Mouse (Mus musculus) cerebellum, adult 2 months (tissue): ENCODE measurements around the gene Myoz1. TPM values are rescaled to one million over a fixed set of nuclear protein-coding genes. Genes with fewer than 3 reads are reported as not detected.

ENCODE experiments used
- DNase-seq, 2 experiments: peaks; one replicate each; pipeline ENCODE4 v3.0.0; 2021
- H3K27ac ChIP-seq: fragments of 200-500 bp; 2 replicates; pipeline ENCODE4 v1.5.1; 2012; ENCODE audit warnings: low read length, control low read depth, inconsistent platforms; ENCODE audit not compliant: insufficient read depth
- H3K27me3 ChIP-seq: fragments of 200-500 bp; 2 replicates; pipeline ENCODE4 v1.6.1; 2012; ENCODE audit warnings: inconsistent platforms, mild to moderate bottlenecking, low read length, moderate library complexity; ENCODE audit not compliant: control insufficient read depth, insufficient read depth
- H3K4me1 ChIP-seq: fragments of 200-500 bp; 2 replicates; pipeline ENCODE4 v1.6.1; 2011; ENCODE audit warnings: low read length; ENCODE audit not compliant: control insufficient read depth, insufficient read depth
- H3K4me3 ChIP-seq: fragments of 200-500 bp; replicated peaks from 2 replicates; pipeline ENCODE3; 2011; ENCODE audit warnings: mild to moderate bottlenecking, low read depth, low read length, control low read depth; ENCODE audit not compliant: insufficient read depth
- CTCF ChIP-seq: fragments of 200-500 bp; IDR thresholded peaks from 2 replicates; pipeline ENCODE4 v1.5.1; 2011; ENCODE audit warnings: low read depth, mild to moderate bottlenecking, control low read depth, low read length, moderate library complexity, borderline replicate concordance; ENCODE audit not compliant: insufficient read depth
- POLR2A ChIP-seq: fragments of 200-500 bp; IDR thresholded peaks from 2 replicates; pipeline ENCODE4 v1.6.1; 2011; ENCODE audit warnings: low read length, control low read depth, borderline replicate concordance; ENCODE audit not compliant: insufficient read depth
- WGBS: fragments of 180-500 bp; shearing (Covaris S2); methylation state at CpG from one replicate; pipeline ENCODE4 v1.1.7; 2018; 5-methylcytosine and 5-hydroxymethylcytosine counted together
- polyA plus RNA-seq: library from polyadenylated mRNA; depleted of rRNA; stranded (reverse); fragments of >200 nt; gene quantifications from 2 replicates; pipeline ENCODE4 v1.2.3, GENCODE M21; 2012

The Myoz1 gene
- polyA plus RNA-seq, 1 experiment = not detected

DNA sequence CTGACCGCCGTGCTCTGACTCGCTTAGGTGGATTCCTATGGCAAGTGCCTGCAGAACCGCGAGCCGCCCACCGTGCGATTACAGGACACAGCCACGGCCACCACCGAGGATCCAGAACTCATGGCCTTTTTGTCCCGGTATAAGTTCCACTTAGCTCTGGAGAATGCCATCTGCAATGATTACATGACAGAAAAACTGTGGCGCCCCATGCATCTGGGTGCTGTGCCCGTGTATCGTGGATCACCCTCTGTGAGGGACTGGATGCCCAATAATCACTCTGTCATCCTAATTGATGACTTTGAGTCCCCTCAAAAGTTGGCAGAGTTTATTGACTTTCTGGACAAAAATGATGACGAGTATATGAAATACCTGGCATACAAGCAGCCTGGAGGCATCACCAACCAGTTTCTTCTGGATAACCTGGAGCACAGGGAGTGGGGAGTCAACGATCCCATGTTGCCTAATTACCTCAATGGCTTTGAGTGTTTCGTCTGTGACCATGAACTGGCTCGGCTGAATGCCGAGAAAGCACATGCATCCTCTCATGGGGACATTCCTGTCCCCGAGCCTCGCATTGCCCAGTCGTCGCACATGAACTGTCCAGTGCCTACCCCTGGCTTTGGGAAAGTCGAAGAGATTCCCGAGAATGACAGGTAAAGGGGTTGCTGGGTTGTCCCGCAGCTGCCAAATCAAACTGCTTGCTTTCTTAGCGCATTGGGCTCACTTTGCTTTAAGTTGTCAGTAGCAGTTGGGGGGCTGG is 39.6 kb upstream of the Myoz1 start:
- no peak for TF ChIP-seq POLR2A
- TF ChIP-seq CTCF = no peak
- 3% methylated on average over 27 of the region's 27 CpGs for WGBS
- H3K27me3 ChIP-seq = no peaks in the 10 kb centered on the region
- DNase-seq = peak in 1 of 2 experiments; percentile 35
- peak overlapping the region; percentile 90 for H3K4me3 ChIP-seq
- H3K27ac ChIP-seq = peak overlapping the region; percentile 25; the same call in 1 of the 2 replicates
- H3K4me1 ChIP-seq = peaks cover 9% of the 10 kb centered on the region; the same call in 1 of the 2 replicates

DNA sequence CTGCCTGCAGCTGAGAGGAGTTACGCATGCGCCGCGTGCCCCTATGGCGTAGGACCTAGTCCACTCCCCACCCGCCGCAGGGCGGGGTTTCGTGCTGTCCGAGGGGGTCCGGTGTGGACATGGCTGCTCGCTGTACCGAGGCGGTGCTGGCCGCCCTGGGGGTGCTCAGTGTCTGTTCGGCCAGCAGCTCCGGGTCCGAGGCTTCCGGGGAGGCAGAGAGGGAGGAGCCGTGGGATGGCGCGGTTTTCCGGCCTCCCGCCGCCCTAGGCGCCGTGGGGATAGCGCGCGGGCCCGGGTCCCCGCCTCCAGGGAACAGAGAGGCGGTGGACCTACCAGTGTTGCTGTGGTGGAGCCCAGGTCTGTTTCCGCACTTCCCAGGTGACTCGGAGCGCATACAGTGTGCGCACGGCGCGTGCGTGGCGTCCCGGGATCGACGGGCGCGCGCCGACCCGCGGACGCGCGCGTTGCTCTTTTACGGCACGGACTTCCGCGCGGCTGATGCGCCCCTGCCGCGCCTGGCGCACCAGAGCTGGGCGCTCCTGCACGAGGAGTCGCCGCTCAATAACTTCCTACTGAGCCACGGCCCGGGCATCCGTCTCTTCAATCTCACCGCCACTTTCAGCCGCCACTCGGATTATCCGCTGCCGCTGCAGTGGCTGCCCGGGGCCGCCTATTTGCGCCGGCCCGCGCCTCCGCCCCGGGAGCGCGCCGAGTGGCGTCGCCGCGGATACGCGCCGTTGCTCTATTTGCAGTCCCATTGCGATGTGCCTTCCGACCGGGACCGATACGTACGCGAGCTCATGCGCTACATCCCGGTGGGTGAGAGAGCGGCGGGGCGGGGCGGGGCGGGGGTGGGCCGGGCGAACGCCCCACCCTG is 38.8 kb upstream of the Myoz1 start, which contains the start of gene Fut11:
Fut11 (plus strand) TSS at position 85 of the 877 bp plus-strand sequence.
- WGBS = under 1% methylated on average over 111 of the region's 111 CpGs
- DNase-seq = peak; percentile 91 to 92
- Histone ChIP-seq H3K4me1 (peaks cover 9% of the 10 kb centered on the region; the same call in 1 of the 2 replicates), H3K27me3 (no peaks in the 10 kb centered on the region), H3K27ac (peak within 1 kb of the TSS; percentile 97), H3K4me3 (peak within 1 kb of the TSS; percentile 90)
- TF ChIP-seq POLR2A = peak; percentile 82
- TF ChIP-seq CTCF = no peak

DNA sequence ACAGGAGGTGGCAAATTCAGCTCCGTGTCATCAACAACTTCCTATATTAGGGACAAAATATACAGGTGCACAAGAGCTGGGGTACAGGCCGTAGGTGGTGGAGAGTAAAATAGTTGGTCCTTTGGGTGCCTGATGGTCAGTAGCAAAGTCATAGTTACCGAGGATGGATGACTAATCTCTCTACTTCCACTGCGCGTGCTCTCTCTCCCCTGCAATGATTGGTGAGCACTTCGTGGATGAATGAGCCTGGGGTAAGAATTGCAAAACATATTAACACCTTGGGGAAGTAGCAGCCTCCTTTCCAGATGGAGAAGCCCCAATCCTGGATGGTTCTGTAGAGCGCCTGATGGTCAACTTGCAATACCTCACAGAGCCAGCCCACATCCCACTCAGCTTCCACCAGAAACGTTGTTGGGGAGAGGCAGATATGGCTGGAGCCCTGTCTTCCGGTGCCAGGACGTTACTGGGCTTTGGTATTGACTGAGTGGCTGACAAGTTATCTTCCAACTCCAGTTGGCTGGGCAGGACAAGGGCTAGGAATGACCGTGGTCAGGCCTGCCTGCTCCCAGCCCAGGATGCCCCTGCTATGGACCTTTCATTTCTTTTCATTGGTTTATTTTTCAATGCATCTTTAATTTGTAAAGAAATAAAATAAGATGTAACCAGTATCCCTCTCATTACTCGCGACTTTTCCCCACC is 38.0 kb upstream of the Myoz1 start:
- no peak for DNase-seq
- 36% methylated on average over 13 of the region's 13 CpGs for WGBS
- H3K27ac ChIP-seq = peak overlapping the region; percentile 97

DNA sequence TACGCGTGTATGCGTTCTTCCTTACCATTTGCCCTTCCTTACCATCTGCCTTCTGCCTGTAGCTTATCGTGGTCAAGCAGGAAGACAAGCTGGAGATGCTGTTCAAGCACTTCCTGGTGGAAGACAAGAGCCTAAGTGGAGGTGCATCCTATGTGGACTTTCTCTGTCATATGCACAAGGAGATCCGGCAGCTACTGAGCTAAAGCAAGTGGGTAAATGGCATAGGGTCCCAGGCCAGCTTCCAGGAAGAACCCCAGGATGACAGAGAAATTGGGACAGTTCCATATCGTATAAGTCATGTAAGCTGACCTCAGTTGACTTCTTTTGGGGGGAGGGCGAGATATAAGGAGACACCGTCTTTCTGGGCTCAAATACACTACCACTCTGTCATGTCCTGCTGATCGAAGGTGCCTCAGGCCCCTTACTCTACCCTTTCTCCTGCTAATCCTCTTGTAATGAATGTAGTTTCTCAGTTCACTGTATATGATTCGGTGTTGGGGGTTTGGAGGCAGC is 37.3 kb upstream of the Myoz1 start:
- TF ChIP-seq CTCF (no peak), POLR2A (no peak)
- Histone ChIP-seq H3K4me3 (no peak overlapping the region), H3K4me1 (peaks cover 9% of the 10 kb centered on the region; the same call in 1 of the 2 replicates), H3K27ac (0 out of 2 replicates have a peak overlapping the region, but pooled peaks have one; percentile 18), H3K27me3 (no peaks in the 10 kb centered on the region)
- DNase-seq = no peak
- WGBS = 84% methylated on average over 10 of the region's 10 CpGs

More for the DNA sequence above, 38.0 kb upstream of the Myoz1 start:
- TF ChIP-seq CTCF = no peak
- no peak for TF ChIP-seq POLR2A
- peaks cover 9% of the 10 kb centered on the region; the same call in 1 of the 2 replicates for H3K4me1 ChIP-seq
- H3K27me3 ChIP-seq = no peaks in the 10 kb centered on the region
- peak overlapping the region; percentile 90 for H3K4me3 ChIP-seq

DNA sequence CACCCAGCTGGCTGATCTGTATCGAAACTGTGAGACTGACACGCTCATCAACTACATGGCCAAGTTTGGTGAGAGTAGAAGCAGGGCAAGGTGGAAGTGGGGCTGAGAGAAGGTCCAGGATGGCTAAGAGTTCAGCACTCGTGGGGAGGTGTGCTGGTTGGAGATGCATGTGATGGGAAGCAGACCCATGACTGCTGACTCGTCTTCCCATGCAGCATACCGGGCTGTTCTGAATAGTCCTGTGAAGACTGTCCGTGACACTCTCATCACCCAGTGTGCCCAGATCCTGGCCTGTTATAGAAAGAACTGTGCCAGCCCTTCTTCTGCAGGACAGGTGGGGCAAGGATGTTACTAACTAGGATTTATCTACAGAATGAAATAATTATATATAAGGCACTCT is 35.4 kb upstream of the Myoz1 start:
- H3K4me1 ChIP-seq = peaks cover 9% of the 10 kb centered on the region; the same call in 1 of the 2 replicates
- no peak for DNase-seq
- H3K27ac ChIP-seq = no peak overlapping the region
- H3K27me3 ChIP-seq = no peaks in the 10 kb centered on the region
- no peak for TF ChIP-seq POLR2A
- TF ChIP-seq CTCF = no peak
- H3K4me3 ChIP-seq = no peak overlapping the region
- 85% methylated on average over 6 of the region's 6 CpGs for WGBS

DNA sequence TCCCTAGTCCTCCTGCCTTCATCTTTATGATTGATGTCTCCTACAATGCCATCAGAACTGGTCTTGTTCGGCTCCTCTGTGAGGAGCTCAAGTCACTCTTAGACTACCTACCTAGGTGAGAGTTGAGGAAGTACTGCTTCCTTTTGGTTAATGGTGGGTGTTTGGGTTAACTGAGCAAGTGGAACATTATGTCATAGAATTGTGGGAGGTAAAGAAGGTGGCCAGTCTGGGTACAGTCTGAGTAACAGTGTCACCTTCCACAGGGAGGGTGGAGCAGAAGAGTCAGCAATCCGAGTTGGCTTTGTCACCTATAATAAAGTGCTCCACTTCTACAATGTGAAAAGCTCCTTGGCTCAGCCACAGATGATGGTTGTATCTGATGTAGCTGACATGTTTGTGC is 32.7 kb upstream of the Myoz1 start:
- H3K27ac ChIP-seq = no peak overlapping the region
- WGBS = 88% methylated on average over 2 of the region's 2 CpGs
- H3K27me3 ChIP-seq = no peaks in the 10 kb centered on the region
- H3K4me1 ChIP-seq = peaks cover 4% of the 10 kb centered on the region; the same call in 1 of the 2 replicates
- TF ChIP-seq CTCF (no peak), POLR2A (no peak)
- no peak overlapping the region for H3K4me3 ChIP-seq
- no peak for DNase-seq

DNA sequence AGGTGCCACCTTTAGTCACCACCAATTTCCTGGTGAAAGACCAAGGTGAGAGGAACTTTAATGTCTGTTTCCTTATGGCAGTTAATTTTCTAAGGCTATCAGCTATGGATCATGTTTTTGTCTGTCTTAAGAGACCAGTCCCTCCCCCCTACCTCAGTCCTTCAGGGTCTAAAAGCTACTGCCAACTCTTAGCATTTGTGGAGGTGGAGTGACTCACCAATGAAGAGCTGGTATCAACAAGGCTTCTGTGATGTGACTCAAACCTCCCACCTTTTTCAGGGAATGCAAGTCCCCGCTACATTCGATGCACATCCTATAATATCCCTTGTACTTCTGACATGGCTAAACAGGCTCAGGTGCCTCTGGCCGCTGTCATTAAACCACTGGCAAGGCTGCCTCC is 30.2 kb upstream of the Myoz1 start:
- Histone ChIP-seq H3K27ac (no peak overlapping the region), H3K4me1 (no peaks in the 10 kb centered on the region), H3K4me3 (no peak overlapping the region), H3K27me3 (no peaks in the 10 kb centered on the region)
- no peak for DNase-seq
- TF ChIP-seq POLR2A = no peak
- TF ChIP-seq CTCF = no peak
- 97% methylated on average over 3 of the region's 3 CpGs for WGBS
